Mouse (Mus musculus) ES-E14 (cell line): Measurements from ENCODE around the gene Fli1.

Source experiments
- CHD2 ChIP-seq: IDR thresholded peaks from 2 replicates; pipeline ENCODE4 v1.6.1; 2014; ENCODE audit warnings: mild to moderate bottlenecking, low read depth, low read length, inconsistent platforms
- HCFC1 ChIP-seq: IDR thresholded peaks from 2 replicates; pipeline ENCODE4 v1.6.1; 2012; ENCODE audit warnings: low read length, inconsistent platforms, borderline replicate concordance; ENCODE audit not compliant: insufficient read depth
- MAFK ChIP-seq: IDR thresholded peaks from 2 replicates; pipeline ENCODE4 v1.6.1; 2014; ENCODE audit warnings: mild to moderate bottlenecking, low read depth, low read length, inconsistent platforms; ENCODE audit not compliant: insufficient read depth
- ZC3H11A ChIP-seq: IDR thresholded peaks from 2 replicates; pipeline ENCODE4 v1.6.1; 2012; ENCODE audit warnings: low read depth, mild to moderate bottlenecking, inconsistent platforms, low read length, borderline replicate concordance
- ZNF384 ChIP-seq: IDR thresholded peaks from 2 replicates; pipeline ENCODE4 v1.6.1; 2012; ENCODE audit warnings: low read depth, low read length, inconsistent platforms

GRCm38 (mm10) chr9:32569261-32569660 lies 26.6 kb upstream of the Fli1 start:
- TF ChIP-seq ZNF384 (no peak), HCFC1 (no peak), ZC3H11A (no peak), MAFK (no peak), CHD2 (no peak)
